Mouse (Mus musculus): ENCODE results near the gene Heca. TPM values are rescaled to one million over a fixed set of nuclear protein-coding genes. Genes with fewer than 3 reads are reported as not detected.

The Heca gene
- 7.1 and 7.2 TPM in 2 replicates for polyA plus RNA-seq (2014; fragmentation: Nextera tagmentation; extraction: Ambion mirVana)

DNA sequence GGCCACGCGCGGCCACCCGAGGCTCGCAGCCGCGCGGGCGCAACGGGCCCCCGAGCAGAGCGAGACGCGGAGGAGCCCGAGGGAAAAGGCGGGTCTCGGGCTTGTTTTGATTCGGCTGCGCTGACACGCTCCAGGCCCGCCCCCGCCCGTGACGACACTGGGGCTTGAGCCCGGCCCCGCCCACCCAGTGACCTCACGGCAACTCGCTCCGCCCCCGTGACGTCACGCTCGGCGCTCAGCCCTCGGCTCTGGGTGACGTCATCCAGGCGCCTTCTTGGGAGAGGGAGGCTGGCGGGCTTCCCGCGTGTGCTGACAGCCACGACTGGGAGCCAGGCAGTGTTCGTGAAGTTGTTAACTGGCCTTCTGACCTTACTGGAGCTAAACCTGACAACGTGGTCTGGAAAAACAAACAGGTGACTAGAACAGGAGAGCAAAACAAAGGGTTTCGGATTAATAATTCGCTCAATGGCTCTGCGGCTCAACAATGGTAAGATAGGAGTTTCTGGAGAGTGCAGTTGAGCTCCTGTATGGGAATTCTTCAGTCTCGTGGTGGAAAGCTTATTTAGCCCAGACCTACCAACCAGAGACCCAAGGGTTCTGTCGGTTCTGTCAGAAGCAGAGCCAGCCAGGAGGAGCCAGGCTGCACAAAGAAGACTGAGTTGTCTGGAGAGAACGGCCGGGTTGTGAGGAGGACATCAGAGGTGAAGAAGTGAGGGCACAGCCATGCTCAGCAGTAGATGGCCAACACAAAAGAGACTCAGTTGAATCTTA is at the start of gene Heca:
Heca (minus strand) TSS at position 108 of the 771 bp plus-strand sequence.
- Histone ChIP-seq H3K9ac (ENCODE audit: low read length) (peak within 1 kb of the TSS; percentile 89), H3K36me3 (ENCODE audit: control insufficient read depth, insufficient read depth, low read length) (no peaks in the 10 kb centered on the region), H3K4me1 (ENCODE audit: control insufficient read depth, insufficient read depth, low read length) (peaks cover 10% of the 10 kb centered on the region), H3K4me2 (ENCODE audit: low read length) (peak within 1 kb of the TSS; percentile 57), H3K27ac (ENCODE audit: low read depth, low read length) (peak within 1 kb of the TSS; percentile 87), H3K27me3 (replicated peaks; ENCODE audit: control insufficient read depth, insufficient read depth, low read length) (no peaks in the 10 kb centered on the region), H3K9me3 (replicated peaks; ENCODE audit: control insufficient read depth, low read length) (no peaks in the 10 kb centered on the region), H3K4me3 (ENCODE audit: low read depth, low read length) (peak within 1 kb of the TSS; percentile 81)
- 9% methylated on average over 49 of the region's 50 CpGs for WGBS
- ATAC-seq (peak; percentile 97), DNase-seq (ENCODE audit: low spot score) (peak; percentile 93)

DNA sequence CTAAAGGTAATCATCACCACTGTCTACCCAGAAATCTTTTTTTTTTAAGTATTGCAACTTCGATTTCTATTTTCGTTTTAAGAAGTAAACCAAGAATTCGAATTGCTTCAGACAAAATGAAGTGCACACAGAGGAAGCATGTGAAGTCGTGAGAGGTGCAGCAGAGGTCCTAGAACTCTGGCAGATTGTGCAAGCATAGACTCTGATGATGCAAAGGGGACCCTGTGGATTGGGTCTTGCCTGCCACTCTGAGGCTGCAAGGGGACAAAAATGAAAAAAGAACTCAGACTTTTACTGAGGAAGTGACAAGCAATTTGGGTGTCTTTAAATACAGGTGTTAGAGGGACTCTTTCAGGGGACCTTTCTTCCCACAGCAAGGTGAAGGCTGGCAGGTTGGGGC is 42.7 kb upstream of the Heca start:
- no peaks in the 10 kb centered on the region for H3K27me3 ChIP-seq (replicated peaks; ENCODE audit: control insufficient read depth, insufficient read depth, low read length)
- 88% methylated on average over 4 of the region's 4 CpGs for WGBS
- no peak overlapping the region for H3K9ac ChIP-seq (ENCODE audit: low read length)
- ATAC-seq (no peak), DNase-seq (ENCODE audit: low spot score) (no peak)
- H3K4me3 ChIP-seq (ENCODE audit: low read depth, low read length), result no peak overlapping the region
- H3K36me3 ChIP-seq (ENCODE audit: control insufficient read depth, insufficient read depth, low read length), result no peaks in the 10 kb centered on the region
- H3K9me3 ChIP-seq (replicated peaks; ENCODE audit: control insufficient read depth, low read length), result no peaks in the 10 kb centered on the region
- H3K27ac ChIP-seq (ENCODE audit: low read depth, low read length), result no peak overlapping the region
- no peaks in the 10 kb centered on the region for H3K4me1 ChIP-seq (ENCODE audit: control insufficient read depth, insufficient read depth, low read length)
- no peak overlapping the region for H3K4me2 ChIP-seq (ENCODE audit: low read length)

DNA sequence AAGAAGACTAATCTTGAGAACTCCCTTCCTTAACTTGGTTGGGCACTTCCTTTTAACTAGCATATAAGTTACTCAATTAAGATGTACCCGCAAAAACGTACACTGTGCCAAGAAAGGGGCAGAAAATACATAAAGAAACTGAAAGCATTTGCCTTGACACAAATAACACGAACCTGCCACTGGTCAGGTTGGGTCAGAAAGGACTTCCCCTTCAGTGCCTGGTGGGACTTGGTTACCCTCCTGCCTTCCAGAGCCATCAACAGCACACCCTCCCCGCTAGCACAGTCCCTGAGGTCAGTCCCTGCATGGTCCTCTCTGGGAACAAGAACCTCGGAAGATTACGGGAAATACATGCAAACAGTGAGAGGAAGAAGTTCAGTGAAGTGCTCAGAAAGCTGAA is 41.3 kb upstream of the Heca start:
- Histone ChIP-seq H3K4me1 (ENCODE audit: control insufficient read depth, insufficient read depth, low read length) (no peaks in the 10 kb centered on the region), H3K27ac (ENCODE audit: low read depth, low read length) (no peak overlapping the region), H3K27me3 (replicated peaks; ENCODE audit: control insufficient read depth, insufficient read depth, low read length) (no peaks in the 10 kb centered on the region), H3K4me2 (ENCODE audit: low read length) (no peak overlapping the region), H3K9ac (ENCODE audit: low read length) (no peak overlapping the region), H3K4me3 (ENCODE audit: low read depth, low read length) (no peak overlapping the region), H3K36me3 (ENCODE audit: control insufficient read depth, insufficient read depth, low read length) (no peaks in the 10 kb centered on the region), H3K9me3 (replicated peaks; ENCODE audit: control insufficient read depth, low read length) (no peaks in the 10 kb centered on the region)
- WGBS, result 79% methylated on average over 6 of the region's 6 CpGs
- ATAC-seq, result no peak
- no peak for DNase-seq (ENCODE audit: low spot score)

DNA sequence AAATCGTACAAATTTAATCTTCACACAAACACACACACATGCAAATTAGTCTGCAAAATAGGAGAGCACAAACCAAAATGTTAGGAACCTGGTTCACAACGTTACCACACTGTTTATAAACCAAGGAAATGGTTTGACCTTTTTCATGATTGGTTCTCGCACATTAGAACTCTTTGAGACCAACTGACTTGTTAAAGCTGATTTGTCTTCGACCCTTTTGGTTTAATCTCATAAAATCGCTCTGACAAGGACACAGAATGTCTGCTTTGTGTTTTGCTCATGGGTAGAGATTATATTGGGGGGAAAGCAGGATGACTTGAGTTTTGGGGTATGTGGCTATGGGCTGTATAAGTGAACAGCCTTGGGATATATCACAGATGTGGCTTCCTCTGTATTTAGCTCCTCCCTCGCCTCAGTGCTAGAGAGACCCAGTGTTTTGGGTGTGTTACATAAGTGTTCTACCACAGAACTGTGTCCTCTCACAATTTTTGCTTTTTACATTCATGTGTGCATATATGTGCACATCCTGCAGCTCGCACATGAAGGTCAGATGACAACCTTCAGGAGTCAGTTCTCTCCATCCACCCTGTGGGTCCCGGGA is 40.1 kb upstream of the Heca start:
- Histone ChIP-seq H3K27me3 (replicated peaks; ENCODE audit: control insufficient read depth, insufficient read depth, low read length) (no peaks in the 10 kb centered on the region), H3K4me3 (ENCODE audit: low read depth, low read length) (no peak overlapping the region), H3K9me3 (replicated peaks; ENCODE audit: control insufficient read depth, low read length) (no peaks in the 10 kb centered on the region), H3K9ac (ENCODE audit: low read length) (no peak overlapping the region), H3K4me2 (ENCODE audit: low read length) (no peak overlapping the region), H3K36me3 (ENCODE audit: control insufficient read depth, insufficient read depth, low read length) (no peaks in the 10 kb centered on the region), H3K27ac (ENCODE audit: low read depth, low read length) (no peak overlapping the region), H3K4me1 (ENCODE audit: control insufficient read depth, insufficient read depth, low read length) (no peaks in the 10 kb centered on the region)
- 85% methylated on average over 8 of the region's 8 CpGs for WGBS
- ATAC-seq, result no peak
- DNase-seq (ENCODE audit: low spot score), result no peak

DNA sequence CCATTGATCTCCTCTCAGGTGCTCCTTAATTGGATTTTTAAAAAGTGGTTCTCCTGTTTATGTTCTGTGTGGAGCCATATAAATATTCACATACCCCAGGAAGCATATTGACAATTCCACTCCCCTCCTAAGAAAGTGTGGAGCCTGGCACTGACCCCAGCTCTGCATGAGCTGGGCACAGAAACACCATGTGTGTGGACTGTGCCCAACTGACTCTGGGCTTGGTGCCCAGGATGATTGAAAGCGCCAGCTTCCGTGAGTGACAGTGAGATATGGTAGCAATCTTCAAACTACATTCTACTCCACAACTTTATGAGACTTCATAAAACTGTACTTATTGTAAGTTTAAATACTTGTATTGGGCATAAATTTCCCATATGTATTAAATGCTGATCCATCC is 35.4 kb upstream of the Heca start:
- H3K4me1 ChIP-seq (ENCODE audit: control insufficient read depth, insufficient read depth, low read length), result no peaks in the 10 kb centered on the region
- 71% methylated on average over 2 of the region's 2 CpGs for WGBS
- ATAC-seq (peak; percentile 84; the same call in 1 of the 2 replicates), DNase-seq (ENCODE audit: low spot score) (peak; percentile 73)
- no peaks in the 10 kb centered on the region for H3K9me3 ChIP-seq (replicated peaks; ENCODE audit: control insufficient read depth, low read length)
- H3K9ac ChIP-seq (ENCODE audit: low read length), result no peak overlapping the region
- H3K4me3 ChIP-seq (ENCODE audit: low read depth, low read length), result no peak overlapping the region
- no peak overlapping the region for H3K27ac ChIP-seq (ENCODE audit: low read depth, low read length)
- no peaks in the 10 kb centered on the region for H3K27me3 ChIP-seq (replicated peaks; ENCODE audit: control insufficient read depth, insufficient read depth, low read length)
- H3K36me3 ChIP-seq (ENCODE audit: control insufficient read depth, insufficient read depth, low read length), result no peaks in the 10 kb centered on the region
- H3K4me2 ChIP-seq (ENCODE audit: low read length), result no peak overlapping the region

DNA sequence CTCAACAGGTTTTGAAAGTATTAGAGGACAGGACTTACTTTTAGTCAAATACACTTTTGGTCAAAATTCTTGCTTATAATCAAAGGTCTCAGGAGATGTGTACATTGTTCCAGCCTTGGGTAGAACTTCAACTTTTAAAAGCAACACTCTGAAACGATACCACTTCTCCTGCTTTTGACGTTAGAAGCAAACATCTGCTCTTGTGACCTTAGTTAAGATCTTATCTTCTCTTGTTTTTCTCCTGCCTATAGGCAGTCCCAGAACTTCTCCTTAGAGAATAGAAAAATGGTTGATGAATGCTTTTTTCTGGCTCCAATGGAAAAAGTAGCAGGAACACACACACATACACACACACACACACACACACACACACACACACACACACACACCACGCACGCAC is 18.2 kb upstream of the Heca start:
- no peak overlapping the region for H3K27ac ChIP-seq (ENCODE audit: low read depth, low read length)
- no peak for DNase-seq (ENCODE audit: low spot score)
- no peaks in the 10 kb centered on the region for H3K36me3 ChIP-seq (ENCODE audit: control insufficient read depth, insufficient read depth, low read length)
- H3K4me2 ChIP-seq (ENCODE audit: low read length), result no peak overlapping the region
- H3K27me3 ChIP-seq (replicated peaks; ENCODE audit: control insufficient read depth, insufficient read depth, low read length), result no peaks in the 10 kb centered on the region
- no peaks in the 10 kb centered on the region for H3K4me1 ChIP-seq (ENCODE audit: control insufficient read depth, insufficient read depth, low read length)
- no peak overlapping the region for H3K9ac ChIP-seq (ENCODE audit: low read length)
- H3K9me3 ChIP-seq (replicated peaks; ENCODE audit: control insufficient read depth, low read length), result no peaks in the 10 kb centered on the region
- WGBS, result 81% methylated on average over 4 of the region's 4 CpGs
- H3K4me3 ChIP-seq (ENCODE audit: low read depth, low read length), result no peak overlapping the region
- no peak for ATAC-seq

DNA sequence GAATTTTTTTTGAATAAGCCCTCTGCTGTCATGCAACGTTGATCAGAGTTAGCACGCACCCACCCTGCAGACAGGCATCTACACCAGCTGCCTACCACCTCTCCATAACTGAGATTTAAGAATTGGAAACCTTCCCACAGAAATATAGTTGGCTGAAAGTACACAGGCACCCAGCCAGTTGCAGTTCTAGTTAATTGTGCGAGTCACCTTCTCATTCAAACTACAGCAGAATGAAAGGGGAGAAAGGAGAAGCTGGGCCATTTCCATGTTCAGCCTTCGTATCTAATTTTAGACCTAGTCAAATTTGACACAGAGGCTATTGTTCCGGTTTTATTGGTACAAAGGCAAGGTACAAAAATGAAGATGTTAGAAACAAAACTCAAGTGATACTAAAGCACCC is 2.9 kb upstream of the Heca start:
- WGBS, result 68% methylated on average over 5 of the region's 5 CpGs
- no peak overlapping the region for H3K27ac ChIP-seq (ENCODE audit: low read depth, low read length)
- no peak overlapping the region for H3K4me2 ChIP-seq (ENCODE audit: low read length)
- peak; percentile 40 for DNase-seq (ENCODE audit: low spot score)
- H3K9me3 ChIP-seq (replicated peaks; ENCODE audit: control insufficient read depth, low read length), result no peaks in the 10 kb centered on the region
- no peaks in the 10 kb centered on the region for H3K36me3 ChIP-seq (ENCODE audit: control insufficient read depth, insufficient read depth, low read length)
- H3K4me1 ChIP-seq (ENCODE audit: control insufficient read depth, insufficient read depth, low read length), result peaks cover 7% of the 10 kb centered on the region; the same call in 1 of the 2 replicates
- ATAC-seq, result no peak
- H3K27me3 ChIP-seq (replicated peaks; ENCODE audit: control insufficient read depth, insufficient read depth, low read length), result no peaks in the 10 kb centered on the region
- H3K4me3 ChIP-seq (ENCODE audit: low read depth, low read length), result no peak overlapping the region
- H3K9ac ChIP-seq (ENCODE audit: low read length), result no peak overlapping the region

DNA sequence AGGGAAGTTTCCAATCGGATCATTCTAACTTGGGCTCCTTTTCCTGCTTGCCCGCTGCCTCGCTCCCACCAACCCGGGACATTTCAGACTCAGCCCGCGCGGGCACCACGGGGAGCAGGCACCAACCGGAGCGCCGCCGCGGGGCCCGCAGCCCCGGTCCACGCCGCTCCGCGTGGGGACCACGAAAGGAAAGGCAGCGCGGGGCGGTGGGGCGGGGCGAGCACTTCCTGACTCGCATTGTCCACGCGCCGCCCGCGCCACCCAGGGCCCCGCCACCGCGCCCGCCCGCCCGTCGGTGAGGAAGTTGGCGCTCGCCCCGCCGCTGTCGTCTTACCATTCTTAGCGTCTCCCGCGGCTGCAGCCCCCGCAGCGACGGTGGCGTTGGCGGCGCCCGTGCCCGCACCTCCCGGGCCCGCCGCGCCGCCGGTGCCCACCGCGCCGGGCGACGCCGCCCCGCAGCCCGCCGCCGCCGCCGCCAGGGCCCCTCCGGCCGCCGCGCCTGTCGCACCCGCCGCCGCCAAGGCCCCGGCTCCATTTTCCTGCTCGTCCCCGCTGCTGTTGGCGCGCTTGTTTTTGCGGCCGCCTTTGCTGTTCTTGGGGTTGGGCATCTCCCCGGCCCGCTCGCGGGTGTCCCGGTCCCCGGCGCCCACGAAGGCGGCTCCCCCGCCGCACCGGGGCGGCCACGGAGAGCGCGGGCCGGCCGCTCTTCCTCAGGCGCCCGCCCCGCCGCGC is 526 bp downstream of the Heca start:
- no peaks in the 10 kb centered on the region for H3K9me3 ChIP-seq (replicated peaks; ENCODE audit: control insufficient read depth, low read length)
- peak overlapping the region; percentile 81 for H3K4me3 ChIP-seq (ENCODE audit: low read depth, low read length)
- peak; percentile 68 for ATAC-seq
- peak; percentile 46 for DNase-seq (ENCODE audit: low spot score)
- H3K27ac ChIP-seq (ENCODE audit: low read depth, low read length), result peak overlapping the region; percentile 87
- no peaks in the 10 kb centered on the region for H3K36me3 ChIP-seq (ENCODE audit: control insufficient read depth, insufficient read depth, low read length)
- H3K4me2 ChIP-seq (ENCODE audit: low read length), result peak overlapping the region; percentile 57
- under 1% methylated on average over 62 of the region's 110 CpGs for WGBS
- H3K27me3 ChIP-seq (replicated peaks; ENCODE audit: control insufficient read depth, insufficient read depth, low read length), result no peaks in the 10 kb centered on the region
- H3K4me1 ChIP-seq (ENCODE audit: control insufficient read depth, insufficient read depth, low read length), result peaks cover 10% of the 10 kb centered on the region
- H3K9ac ChIP-seq (ENCODE audit: low read length), result peak overlapping the region; percentile 89
